Comparison of ENCODE assay signal across 14 mouse cellular contexts in genomic region chr7:46104256-46104915, GRCm38 (mm10). TPM values are rescaled to one million over a fixed set of nuclear protein-coding genes. Genes with fewer than 3 reads are reported as not detected.
A peak's percentile ranks its signal among the peaks of the same experiment; 100 is the strongest.
DNase-seq lines count a peak whose midpoint lies in the region; ATAC-seq and TF ChIP-seq lines count a peak whose summit lies in the region.
"Had no signal": no experiment of that assay in that cellular context is flagged by ENCODE, and none has a peak within 500 bp of the region (broad histone marks: within the 10 kb centered on the region; RNA-seq: fewer than 3 reads in every experiment).

No protein-coding gene starts in this region.

- H3K27ac ChIP-seq in hindbrain, embryonic 14.5 days = peak overlapping the region; percentile 52
- H3K27ac ChIP-seq in hindbrain, embryonic 12.5 days = no peak overlapping the region
- no peak overlapping the region for H3K27ac ChIP-seq in stomach, postnatal 0 days (replicated peaks)
- H3K27ac ChIP-seq in kidney, embryonic 15.5 days = no peak overlapping the region
- H3K27ac ChIP-seq: embryonic facial prominence, embryonic 13.5 days had no signal

- no peak for TF ChIP-seq CTCF in stomach, postnatal 0 days (IDR thresholded peaks at IDR 0.05; ENCODE audit: low read depth)

- no peak for ATAC-seq in hindbrain, embryonic 14.5 days (ENCODE audit: low FRiP score)
- ATAC-seq in hindbrain, embryonic 12.5 days (ENCODE audit: low FRiP score) = no peak
- no peak for ATAC-seq in stomach, postnatal 0 days (ENCODE audit: low FRiP score, low TSS enrichment)
- no peak for ATAC-seq in kidney, embryonic 15.5 days (replicated peaks; ENCODE audit: low FRiP score)

- no peak overlapping the region; the same call in 1 of the 2 replicates for H3K4me2 ChIP-seq in hindbrain, embryonic 14.5 days (replicated peaks)
- H3K4me2 ChIP-seq in hindbrain, embryonic 12.5 days (replicated peaks) = no peak overlapping the region
- no peak overlapping the region for H3K4me2 ChIP-seq in stomach, postnatal 0 days (replicated peaks; ENCODE audit: low read depth)
- no peak overlapping the region for H3K4me2 ChIP-seq in kidney, embryonic 15.5 days
- H3K4me2 ChIP-seq: embryonic facial prominence, embryonic 13.5 days; lung, embryonic 14.5 days had no signal

- peak; percentile 33 for DNase-seq in adrenal gland, postnatal 10 days
- DNase-seq in adrenal gland, adult 2 months = no peak
- DNase-seq in hindbrain, embryonic 14.5 days (ENCODE audit: low spot score) = peak; percentile 55
- DNase-seq in MN1 (ENCODE audit: low spot score) = peak; percentile 30
- peak; percentile 72 for DNase-seq in cerebellum, postnatal 36 days
- DNase-seq in stomach, postnatal 0 days (ENCODE audit: low spot score) = no peak
- DNase-seq: kidney, adult 2 months; lung, embryonic 14.5 days; thymus, adult 2 months had no signal

- H3K4me3 ChIP-seq in hindbrain, embryonic 14.5 days (replicated peaks; ENCODE audit: low read length) = no peak overlapping the region
- H3K4me3 ChIP-seq in hindbrain, embryonic 12.5 days = no peak overlapping the region
- H3K4me3 ChIP-seq in stomach, postnatal 0 days (ENCODE audit: low read depth, low read length) = no peak overlapping the region
- H3K4me3 ChIP-seq in kidney, embryonic 15.5 days (replicated peaks) = no peak overlapping the region
- H3K4me3 ChIP-seq: embryonic facial prominence, embryonic 13.5 days had no signal

- H3K9me3 ChIP-seq in hindbrain, embryonic 14.5 days (ENCODE audit: control insufficient read depth, low read length) = no peaks in the 10 kb centered on the region
- H3K9me3 ChIP-seq in hindbrain, embryonic 12.5 days (replicated peaks) = no peaks in the 10 kb centered on the region
- H3K9me3 ChIP-seq in stomach, postnatal 0 days (ENCODE audit: control insufficient read depth, low read length) = no peaks in the 10 kb centered on the region
- H3K9me3 ChIP-seq in kidney, embryonic 15.5 days (replicated peaks) = no peaks in the 10 kb centered on the region
- H3K9me3 ChIP-seq: embryonic facial prominence, embryonic 13.5 days had no signal

- H3K36me3 ChIP-seq in hindbrain, embryonic 14.5 days (replicated peaks; ENCODE audit: control insufficient read depth, insufficient read depth) = no peaks in the 10 kb centered on the region
- H3K36me3 ChIP-seq in hindbrain, embryonic 12.5 days = no peaks in the 10 kb centered on the region
- H3K36me3 ChIP-seq in stomach, postnatal 0 days (ENCODE audit: control insufficient read depth, insufficient read depth, low read length) = no peaks in the 10 kb centered on the region
- H3K36me3 ChIP-seq in kidney, embryonic 15.5 days = no peaks in the 10 kb centered on the region
- H3K36me3 ChIP-seq: embryonic facial prominence, embryonic 13.5 days had no signal

- no peak for TF ChIP-seq EP300 in stomach, postnatal 0 days (optimal IDR thresholded peaks at IDR 0.05)

- H3K4me1 ChIP-seq in hindbrain, embryonic 14.5 days (replicated peaks; ENCODE audit: control insufficient read depth, insufficient read depth, low read length) = peaks cover 8% of the 10 kb centered on the region
- peaks cover 8% of the 10 kb centered on the region; the same call in 1 of the 2 replicates for H3K4me1 ChIP-seq in hindbrain, embryonic 12.5 days
- H3K4me1 ChIP-seq in stomach, postnatal 0 days (replicated peaks; ENCODE audit: control insufficient read depth, insufficient read depth) = no peaks in the 10 kb centered on the region
- H3K4me1 ChIP-seq in kidney, embryonic 15.5 days = peaks cover 7% of the 10 kb centered on the region

- H3K27me3 ChIP-seq in hindbrain, embryonic 14.5 days (ENCODE audit: control insufficient read depth, insufficient read depth, low read length) = no peaks in the 10 kb centered on the region
- H3K27me3 ChIP-seq in hindbrain, embryonic 12.5 days = peaks cover 7% of the 10 kb centered on the region
- no peaks in the 10 kb centered on the region for H3K27me3 ChIP-seq in stomach, postnatal 0 days (ENCODE audit: control insufficient read depth, insufficient read depth, low read length)
- peaks cover 8% of the 10 kb centered on the region for H3K27me3 ChIP-seq in kidney, embryonic 15.5 days

- 62% methylated on average over 27 of the region's 27 CpGs for WGBS in hindbrain, embryonic 14.5 days
- 87% methylated on average over 27 of the region's 27 CpGs for WGBS in hindbrain, embryonic 12.5 days
- whole genome bisulfite sequencing in stomach, postnatal 0 days = 73% methylated on average over 27 of the region's 27 CpGs
- WGBS in kidney, embryonic 15.5 days = 79% methylated on average over 27 of the region's 27 CpGs

- H3K9ac ChIP-seq in hindbrain, embryonic 14.5 days = no peak overlapping the region
- H3K9ac ChIP-seq in hindbrain, embryonic 12.5 days = no peak overlapping the region
- no peak overlapping the region for H3K9ac ChIP-seq in stomach, postnatal 0 days (ENCODE audit: low read length)
- no peak overlapping the region for H3K9ac ChIP-seq in kidney, embryonic 15.5 days
- H3K9ac ChIP-seq: embryonic facial prominence, embryonic 13.5 days; lung, embryonic 14.5 days had no signal

RNA-seq across cellular contexts. Expression of gene Kcnj11, which starts 3.8 kb away (rescaled TPM):
- 1 to 10 TPM; 1.7 to 4.9 TPM for total RNA-seq in adrenal gland, postnatal 10 days (2021)
- 1 to 10 TPM; 2.9 to 3.2 TPM for total RNA-seq in adrenal gland, adult 2 months (2021)
- 1.0 and 3.4 TPM in 2 replicates for polyA plus RNA-seq in adrenal gland, adult 2 months (2012; rRNA removed)
- polyA plus RNA-seq in hindbrain, embryonic 14.5 days (2014; fragmentation: Nextera tagmentation; extraction: Ambion mirVana) = 1.2 and 1.5 TPM in 2 replicates
- 0.51 and 0.61 TPM in 2 replicates for polyA plus RNA-seq in hindbrain, embryonic 12.5 days (2016; fragmentation: Nextera tagmentation; extraction: Ambion mirVana)
- 0.61 and 0.81 TPM in 2 replicates for polyA plus RNA-seq in stomach, postnatal 0 days (2015; fragmentation: Nextera tagmentation; extraction: Ambion mirVana)
- polyA plus RNA-seq in kidney, embryonic 15.5 days (2015; fragmentation: Nextera tagmentation; extraction: Ambion mirVana) = 0.21 and 0.37 TPM in 2 replicates
- total RNA-seq: megakaryocyte progenitor cell, adult 5-6 weeks had no signal
- polyA plus RNA-seq: limb, embryonic 11.5 days; lung, embryonic 14.5 days had no signal

Comparison
In these comparisons a context has a peak if more than half of its experiments do, and no peak if none do; other contexts are left out.
1. DNase-seq: peak in adrenal gland, postnatal 10 days (single experiment), hindbrain, embryonic 14.5 days (single experiment), MN1 (single experiment) and cerebellum, postnatal 36 days (2 of 2); none in adrenal gland, adult 2 months (single experiment) and stomach, postnatal 0 days (single experiment).